Mouse (Mus musculus): ENCODE data around the gene Tapt1. TPM values are rescaled to one million over a fixed set of nuclear protein-coding genes. Genes with fewer than 3 reads are reported as not detected.
"Not testable (repeated sequence)": the region's sequence is repeated elsewhere in the genome, so short reads cannot be mapped to it uniquely, and the experiment has no call there.

Gene Tapt1
- total RNA-seq (2014; rRNA removed) (82.3 and 86.4 TPM in 2 replicates), polyA plus RNA-seq (2015; fragmentation: Nextera tagmentation; extraction: Ambion mirVana) (24.6 and 26.5 TPM in 2 replicates)

GRCm38 (mm10) chr5:44226521-44227461 is at the start of gene Tapt1:
Tapt1 (minus strand) TSS chr5:44226626.
- Histone ChIP-seq H3K27me3 (ENCODE audit: insufficient read depth, low read length) (no peaks in the 10 kb centered on the region), H3K9ac (replicated peaks; ENCODE audit: low read length) (peak within 1 kb of the TSS; percentile 97), H3K4me2 (ENCODE audit: low read depth, low read length) (peak within 1 kb of the TSS; percentile 78), H3K4me3 (ENCODE audit: low read length) (peak within 1 kb of the TSS; percentile 91), H3K9me3 (ENCODE audit: low read length) (no peaks in the 10 kb centered on the region), H3K36me3 (ENCODE audit: insufficient read depth, low read length) (no peaks in the 10 kb centered on the region), H3K27ac (peak within 1 kb of the TSS; percentile 98), H3K4me1 (ENCODE audit: insufficient read depth, low read length) (peaks cover 16% of the 10 kb centered on the region)
- WGBS, result under 1% methylated on average over 93 of the region's 121 CpGs
- peak; percentile 97 for ATAC-seq
- no peak for TF ChIP-seq CTCF (IDR thresholded peaks at IDR 0.05; ENCODE audit: low read depth)
- peak; percentile 94 for DNase-seq (ENCODE audit: low spot score)

- H3K36me3 ChIP-seq (ENCODE audit: insufficient read depth, low read length), result no peaks in the 10 kb centered on the region
- no peak overlapping the region for H3K4me3 ChIP-seq (ENCODE audit: low read length)
- no peak overlapping the region for H3K27ac ChIP-seq
- no peaks in the 10 kb centered on the region for H3K9me3 ChIP-seq (ENCODE audit: low read length)
- no peaks in the 10 kb centered on the region for H3K27me3 ChIP-seq (ENCODE audit: insufficient read depth, low read length)
- no peak for TF ChIP-seq CTCF (IDR thresholded peaks at IDR 0.05; ENCODE audit: low read depth)
- H3K4me1 ChIP-seq (ENCODE audit: insufficient read depth, low read length), result no peaks in the 10 kb centered on the region
- WGBS, result 79% methylated on average over 4 of the region's 4 CpGs
- H3K4me2 ChIP-seq (ENCODE audit: low read depth, low read length), result no peak overlapping the region
- ATAC-seq, result no peak
- no peak overlapping the region for H3K9ac ChIP-seq (replicated peaks; ENCODE audit: low read length)
- no peak for DNase-seq (ENCODE audit: low spot score)
Observed at GRCm38 (mm10) chr5:44271564-44271963, 45.1 kb upstream of the Tapt1 start.

GRCm38 (mm10) chr5:44268524-44268923 is 42.1 kb upstream of the Tapt1 start:
- peak; percentile 61; the same call in 1 of the 2 replicates for ATAC-seq
- H3K9me3 ChIP-seq (ENCODE audit: low read length); H3K4me2 ChIP-seq (ENCODE audit: low read depth, low read length); H3K27ac ChIP-seq; H3K9ac ChIP-seq (replicated peaks; ENCODE audit: low read length); H3K4me3 ChIP-seq (ENCODE audit: low read length); H3K27me3 ChIP-seq (ENCODE audit: insufficient read depth, low read length); H3K36me3 ChIP-seq (ENCODE audit: insufficient read depth, low read length); H3K4me1 ChIP-seq (ENCODE audit: insufficient read depth, low read length): not testable (repeated sequence)
- WGBS, result 33% methylated on average over 2 of the region's 3 CpGs
- TF ChIP-seq CTCF (IDR thresholded peaks at IDR 0.05; ENCODE audit: low read depth), result peak; percentile 63
- DNase-seq (ENCODE audit: low spot score), result peak; percentile 83

GRCm38 (mm10) chr5:44261691-44262090 is 35.3 kb upstream of the Tapt1 start:
- no peak for ATAC-seq
- no peak for TF ChIP-seq CTCF (IDR thresholded peaks at IDR 0.05; ENCODE audit: low read depth)

GRCm38 (mm10) chr5:44261172-44261571 is 34.7 kb upstream of the Tapt1 start:
- no peak for TF ChIP-seq CTCF (IDR thresholded peaks at IDR 0.05; ENCODE audit: low read depth)
- no peak overlapping the region for H3K9ac ChIP-seq (replicated peaks; ENCODE audit: low read length)
- H3K36me3 ChIP-seq (ENCODE audit: insufficient read depth, low read length), result no peaks in the 10 kb centered on the region
- no peaks in the 10 kb centered on the region for H3K9me3 ChIP-seq (ENCODE audit: low read length)
- H3K4me1 ChIP-seq (ENCODE audit: insufficient read depth, low read length), result no peaks in the 10 kb centered on the region
- ATAC-seq, result no peak
- H3K27me3 ChIP-seq (ENCODE audit: insufficient read depth, low read length), result no peaks in the 10 kb centered on the region
- no peak for DNase-seq (ENCODE audit: low spot score)
- 81% methylated on average over 3 of the region's 3 CpGs for WGBS
- H3K27ac ChIP-seq, result no peak overlapping the region
- no peak overlapping the region for H3K4me2 ChIP-seq (ENCODE audit: low read depth, low read length)
- H3K4me3 ChIP-seq (ENCODE audit: low read length), result no peak overlapping the region

More at GRCm38 (mm10) chr5:44261691-44262090, 35.3 kb upstream of the Tapt1 start:
- no peaks in the 10 kb centered on the region for H3K36me3 ChIP-seq (ENCODE audit: insufficient read depth, low read length)
- no peak overlapping the region for H3K4me2 ChIP-seq (ENCODE audit: low read depth, low read length)
- no peak overlapping the region for H3K4me3 ChIP-seq (ENCODE audit: low read length)
- H3K9ac ChIP-seq (replicated peaks; ENCODE audit: low read length), result no peak overlapping the region
- 70% methylated on average over 5 of the region's 5 CpGs for WGBS
- H3K9me3 ChIP-seq (ENCODE audit: low read length), result no peaks in the 10 kb centered on the region
- no peaks in the 10 kb centered on the region for H3K27me3 ChIP-seq (ENCODE audit: insufficient read depth, low read length)
- DNase-seq (ENCODE audit: low spot score), result no peak
- H3K4me1 ChIP-seq (ENCODE audit: insufficient read depth, low read length), result no peaks in the 10 kb centered on the region
- no peak overlapping the region for H3K27ac ChIP-seq

GRCm38 (mm10) chr5:44259678-44260077 is 33.3 kb upstream of the Tapt1 start:
- Histone ChIP-seq H3K4me3 (ENCODE audit: low read length) (no peak overlapping the region), H3K36me3 (ENCODE audit: insufficient read depth, low read length) (no peaks in the 10 kb centered on the region), H3K27ac (no peak overlapping the region), H3K4me1 (ENCODE audit: insufficient read depth, low read length) (no peaks in the 10 kb centered on the region), H3K9me3 (ENCODE audit: low read length) (no peaks in the 10 kb centered on the region), H3K27me3 (ENCODE audit: insufficient read depth, low read length) (no peaks in the 10 kb centered on the region), H3K9ac (replicated peaks; ENCODE audit: low read length) (no peak overlapping the region), H3K4me2 (ENCODE audit: low read depth, low read length) (no peak overlapping the region)
- 49% methylated on average over 3 of the region's 3 CpGs for WGBS
- TF ChIP-seq CTCF (IDR thresholded peaks at IDR 0.05; ENCODE audit: low read depth), result no peak
- DNase-seq (ENCODE audit: low spot score) (no peak), ATAC-seq (no peak)

- WGBS, result 50% methylated on average over 1 of the region's 1 CpGs
- Histone ChIP-seq H3K4me1 (ENCODE audit: insufficient read depth, low read length) (no peaks in the 10 kb centered on the region), H3K9ac (replicated peaks; ENCODE audit: low read length) (no peak overlapping the region), H3K36me3 (ENCODE audit: insufficient read depth, low read length) (no peaks in the 10 kb centered on the region), H3K9me3 (ENCODE audit: low read length) (no peaks in the 10 kb centered on the region), H3K27me3 (ENCODE audit: insufficient read depth, low read length) (no peaks in the 10 kb centered on the region), H3K4me3 (ENCODE audit: low read length) (no peak overlapping the region), H3K27ac (no peak overlapping the region), H3K4me2 (ENCODE audit: low read depth, low read length) (no peak overlapping the region)
- ATAC-seq (no peak), DNase-seq (ENCODE audit: low spot score) (peak; percentile 15)
- TF ChIP-seq CTCF (IDR thresholded peaks at IDR 0.05; ENCODE audit: low read depth), result peak; percentile 38; the same call in 1 of the 2 replicates
Observed at GRCm38 (mm10) chr5:44258163-44258562, 31.7 kb upstream of the Tapt1 start.

Data from hindbrain, postnatal 0 days (tissue).